Mouse (Mus musculus) ES-Bruce4 (cell line): ENCODE data around the gene Mark1.

Experiments used
- CTCF ChIP-seq: IDR thresholded peaks from one replicate; pipeline ENCODE4 v1.8.1; 2011; ENCODE audit warnings: low read depth, low read length
- EP300 ChIP-seq: IDR thresholded peaks from 2 replicates; pipeline ENCODE4 v1.6.1; 2011; ENCODE audit warnings: low read depth, low read length; ENCODE audit not compliant: insufficient read depth

DNA sequence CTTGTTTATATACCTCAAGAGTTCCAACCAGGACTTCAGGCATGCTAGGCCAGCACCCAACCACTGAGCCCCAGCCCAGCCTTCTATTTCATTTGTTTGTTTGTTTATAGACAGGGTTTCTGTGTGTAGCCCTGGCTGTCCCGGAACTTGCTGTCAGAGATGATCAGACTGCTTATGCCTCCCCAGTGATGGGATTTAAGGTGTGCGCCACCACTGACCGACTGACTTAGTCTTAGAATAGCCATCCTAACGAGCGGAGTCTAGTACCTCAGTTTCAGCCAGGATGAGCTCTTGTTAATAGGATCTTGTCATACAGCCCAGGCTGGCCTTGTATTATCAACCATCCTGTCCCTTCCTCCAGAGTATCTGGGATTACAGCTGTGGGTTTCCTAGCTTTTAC, 118.2 kb downstream of the Mark1 start:
- TF ChIP-seq CTCF (no peak), EP300 (no peak)
